Mouse (Mus musculus) heart, postnatal 10 days (tissue): ENCODE measurements around the gene Nadk2. TPM values are rescaled to one million over a fixed set of nuclear protein-coding genes. Genes with fewer than 3 reads are reported as not detected.
A peak's percentile ranks its signal among the peaks of the same experiment; 100 is the strongest.

Source experiments
- DNase-seq, 2 experiments: peaks; one replicate each; pipeline ENCODE4 v3.0.0; 2021
- intact Hi-C: fragments of 180-260 bp; cut with DNase I; formaldehyde crosslinking; loops from one replicate; pipeline ENCODE4 v1.15.1; 2025
- total RNA-seq, 2 experiments: library from RNA; stranded (reverse); gene quantifications; 2 replicates each; pipeline ENCODE4 v1.2.3; 2021

The Nadk2 gene
- total RNA-seq, 2 experiments from 2014 or later = 41.3 to 46.5 TPM

DNA sequence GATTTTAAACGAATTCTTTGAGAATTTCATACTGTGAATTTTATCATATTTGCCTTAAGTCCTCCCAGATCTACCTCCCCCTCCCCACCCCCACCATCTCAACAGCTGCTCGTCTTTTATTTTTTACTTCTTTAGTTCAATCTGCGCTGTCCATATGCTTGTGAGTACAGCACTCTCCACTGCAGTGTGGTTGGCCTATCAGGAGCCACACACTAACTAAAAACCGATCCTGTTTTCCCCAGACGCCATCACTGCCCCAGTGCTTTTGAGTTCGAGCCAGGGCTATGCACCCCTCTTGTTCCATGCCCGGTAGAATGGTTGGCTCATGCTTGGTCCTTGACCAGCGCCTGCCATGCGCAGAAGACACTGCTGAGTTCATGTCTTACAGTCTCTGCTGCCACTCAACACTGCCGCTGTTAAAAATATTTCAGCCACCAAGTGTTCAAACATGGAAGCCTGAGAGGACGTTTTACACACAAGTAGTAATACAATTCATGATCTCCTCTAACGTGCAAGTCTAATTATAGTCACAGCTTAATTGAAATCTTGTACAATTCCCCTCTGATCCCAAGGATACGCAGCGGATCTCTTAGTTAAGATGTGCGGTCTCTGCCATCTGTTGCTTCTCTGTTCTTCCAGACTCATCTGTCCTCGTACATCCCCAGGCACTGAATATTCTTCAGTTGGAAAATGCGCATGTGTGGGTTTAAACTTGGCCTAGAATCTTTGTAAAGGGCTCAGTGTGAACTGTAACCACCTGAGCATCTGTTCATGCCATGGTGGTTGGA is 17.0 kb downstream of the Nadk2 start:
- DNase-seq = no peak

DNA sequence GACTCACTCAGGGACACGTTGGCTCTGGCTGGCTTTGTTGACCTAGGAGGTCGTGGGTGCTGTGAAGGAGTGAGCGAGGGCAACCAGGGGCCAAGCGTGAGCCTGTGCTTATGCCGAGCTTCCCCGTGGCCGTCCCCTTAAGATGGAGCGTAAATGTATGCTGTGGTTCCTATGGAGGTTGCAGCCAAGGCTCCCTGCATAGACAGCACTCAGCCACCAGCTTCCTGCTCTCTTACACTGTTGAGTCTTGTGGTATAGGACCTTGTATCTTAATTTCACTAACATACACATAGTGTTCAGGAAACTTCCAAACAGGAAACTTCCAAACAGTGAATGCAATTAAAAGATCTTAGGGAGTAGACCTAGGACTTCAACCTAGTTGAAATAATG is 17.6 kb downstream of the Nadk2 start:
- DNase-seq = no peak
- intact Hi-C loops = no loop called here

More for the DNA sequence above, 17.0 kb downstream of the Nadk2 start:
- intact Hi-C loops = no loop called here

DNA sequence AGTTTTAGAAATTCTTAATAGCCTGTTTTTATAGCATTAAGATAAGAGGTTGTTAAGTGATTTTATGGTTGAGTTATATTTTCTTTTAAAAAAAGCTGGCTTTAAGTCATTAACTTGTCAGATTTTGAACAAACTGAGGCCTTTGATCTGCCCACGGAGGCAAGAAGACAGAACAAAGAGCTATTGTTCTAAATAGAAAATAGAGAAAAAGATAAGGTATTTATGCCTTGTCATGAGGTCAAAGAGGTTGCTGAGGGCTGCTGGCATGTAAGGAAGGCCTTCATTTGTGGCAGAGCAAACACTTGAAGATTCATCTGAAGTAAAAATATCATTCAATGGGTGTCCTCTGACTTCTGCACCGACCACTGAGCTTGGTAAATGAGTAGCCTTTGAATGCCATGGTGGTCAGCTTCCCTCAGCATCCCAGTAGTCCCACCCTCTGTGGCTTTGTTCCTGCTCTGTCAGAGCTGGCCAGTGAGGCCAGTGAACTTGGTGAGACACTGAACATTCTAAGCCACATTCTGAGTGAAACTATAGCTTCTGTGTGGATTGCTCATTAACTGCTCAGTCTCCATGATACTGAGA is 18.2 kb downstream of the Nadk2 start:
- no peak for DNase-seq
- intact Hi-C loops = no loop called here

DNA sequence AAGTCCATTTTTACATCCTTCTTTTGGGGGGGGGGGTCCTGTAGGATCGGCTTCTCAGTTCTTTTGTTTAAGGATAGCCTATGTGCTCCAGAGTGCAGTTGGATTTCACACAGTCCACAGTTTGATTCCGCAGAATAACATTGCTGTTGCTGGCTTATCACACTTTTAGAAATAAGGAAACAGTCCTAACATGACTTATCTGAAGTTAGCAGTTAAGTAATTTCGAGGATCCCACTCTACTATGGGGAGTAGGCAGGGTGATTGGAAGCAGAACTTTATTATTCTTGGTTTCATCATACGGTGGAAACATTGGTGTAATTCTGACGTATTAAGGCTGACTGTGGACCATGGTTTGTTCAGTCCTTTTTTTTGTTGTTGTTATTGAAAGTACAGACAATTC is 19.6 kb downstream of the Nadk2 start:
- no peak for DNase-seq
- intact Hi-C loops = no loop called here

DNA sequence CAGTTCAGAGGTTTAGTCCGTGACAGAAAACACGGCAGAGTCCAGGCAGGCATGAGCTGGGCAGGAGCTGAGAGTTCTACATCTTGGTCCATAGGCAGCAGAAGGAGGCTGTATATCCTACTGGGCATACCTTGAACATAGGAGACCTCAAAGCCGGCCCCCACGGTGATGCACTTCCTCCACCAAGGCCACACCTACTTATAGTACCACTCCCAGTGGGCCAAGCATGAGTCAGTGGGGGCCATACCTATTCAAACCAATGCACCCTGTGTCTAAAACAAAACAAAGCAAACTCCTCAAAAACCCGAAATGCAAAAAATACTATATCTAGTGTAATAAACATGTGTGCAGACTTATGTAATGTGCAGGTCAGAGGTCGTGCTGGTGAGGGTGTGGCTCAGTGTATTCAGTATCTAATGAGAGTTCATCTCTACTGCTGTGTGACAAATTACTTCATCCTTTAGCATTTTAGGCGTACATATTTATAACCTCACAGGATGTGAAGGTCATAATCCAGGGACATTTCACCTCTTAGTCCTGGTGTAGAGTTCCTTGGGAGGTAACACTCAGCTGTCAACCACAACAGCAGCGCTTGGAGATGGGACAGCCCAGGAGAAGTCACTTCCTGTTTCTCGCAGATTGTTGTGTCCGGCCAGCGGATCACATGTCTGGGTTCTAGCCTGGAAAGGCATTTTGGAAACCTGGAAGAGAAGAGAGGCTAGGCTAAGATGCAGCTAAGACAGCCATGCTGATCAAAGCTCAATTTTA is 22.7 kb downstream of the Nadk2 start:
- no peak for DNase-seq
- intact Hi-C loops = no loop called here

DNA sequence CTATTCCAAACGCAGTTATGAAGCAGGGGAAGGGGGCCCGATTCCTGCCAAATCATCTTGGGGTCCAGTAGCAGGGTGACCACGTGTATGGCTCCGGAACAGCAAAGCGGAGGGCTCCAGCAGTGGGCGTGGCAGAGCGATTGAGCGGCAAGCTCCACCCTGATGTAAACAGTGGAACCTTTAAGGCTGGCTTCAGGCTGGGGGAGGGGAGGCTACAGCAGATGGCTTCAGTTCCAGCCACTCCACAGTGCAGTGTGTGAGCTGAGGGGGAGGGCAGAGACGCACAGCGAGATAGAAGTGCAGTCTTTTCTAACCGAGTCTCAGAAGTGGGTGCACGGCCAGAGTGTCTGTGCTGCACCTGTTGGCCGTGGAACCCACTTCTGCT is 23.3 kb downstream of the Nadk2 start:
- intact Hi-C loops = no loop called here
- DNase-seq = peak; percentile 26 to 42

DNA sequence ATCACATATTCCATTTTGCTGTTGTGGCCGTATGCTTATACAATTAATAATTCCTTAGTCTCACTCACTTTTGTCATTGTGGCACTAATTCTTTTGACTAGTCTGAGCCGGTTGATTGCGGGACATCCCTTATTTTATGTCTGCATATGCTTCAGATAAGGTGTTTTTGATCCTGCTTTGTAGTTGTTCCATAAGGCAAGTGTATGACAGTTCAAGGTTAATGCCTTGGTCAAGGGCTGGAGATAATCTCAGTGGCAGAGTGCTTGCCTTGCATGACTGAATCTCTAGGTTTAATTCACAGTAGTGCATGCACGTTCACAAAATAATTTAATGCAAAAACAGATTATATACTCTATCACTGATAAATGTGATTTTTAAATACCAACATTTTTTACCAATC is 25.8 kb downstream of the Nadk2 start:
- intact Hi-C loops = no loop called here
- DNase-seq = no peak

DNA sequence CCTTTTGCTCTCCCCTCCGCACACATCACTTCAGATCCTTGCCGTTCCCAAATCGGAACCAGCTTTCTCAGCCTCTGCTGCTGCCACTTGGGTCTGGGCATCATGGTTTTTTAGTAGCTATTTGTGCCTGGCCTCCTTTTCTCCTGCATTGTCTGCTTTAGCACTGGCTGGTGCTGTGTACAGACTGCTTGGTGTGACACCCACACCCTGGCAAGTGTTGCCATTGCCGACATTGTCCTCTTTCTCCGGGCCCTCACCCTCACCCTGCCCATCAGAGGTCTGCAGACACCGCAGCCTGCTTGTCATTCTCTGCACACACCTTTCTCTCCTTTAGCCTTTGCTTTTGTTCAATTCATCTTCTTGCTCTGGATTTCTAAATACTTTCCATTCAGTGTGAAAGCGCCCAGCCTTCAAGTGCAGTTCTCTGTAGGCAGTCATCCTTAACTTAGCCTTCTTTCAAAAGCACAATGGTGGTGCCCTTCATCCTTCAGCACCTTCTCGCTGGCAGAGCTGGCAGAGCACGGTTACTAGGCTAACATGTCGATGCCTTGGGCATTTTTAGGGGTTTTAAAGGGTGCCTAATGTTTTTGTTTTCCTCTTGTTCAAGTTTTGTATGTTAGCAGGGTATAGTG is 29.5 kb downstream of the Nadk2 start:
- DNase-seq = no peak
- intact Hi-C loops = no loop called here

DNA sequence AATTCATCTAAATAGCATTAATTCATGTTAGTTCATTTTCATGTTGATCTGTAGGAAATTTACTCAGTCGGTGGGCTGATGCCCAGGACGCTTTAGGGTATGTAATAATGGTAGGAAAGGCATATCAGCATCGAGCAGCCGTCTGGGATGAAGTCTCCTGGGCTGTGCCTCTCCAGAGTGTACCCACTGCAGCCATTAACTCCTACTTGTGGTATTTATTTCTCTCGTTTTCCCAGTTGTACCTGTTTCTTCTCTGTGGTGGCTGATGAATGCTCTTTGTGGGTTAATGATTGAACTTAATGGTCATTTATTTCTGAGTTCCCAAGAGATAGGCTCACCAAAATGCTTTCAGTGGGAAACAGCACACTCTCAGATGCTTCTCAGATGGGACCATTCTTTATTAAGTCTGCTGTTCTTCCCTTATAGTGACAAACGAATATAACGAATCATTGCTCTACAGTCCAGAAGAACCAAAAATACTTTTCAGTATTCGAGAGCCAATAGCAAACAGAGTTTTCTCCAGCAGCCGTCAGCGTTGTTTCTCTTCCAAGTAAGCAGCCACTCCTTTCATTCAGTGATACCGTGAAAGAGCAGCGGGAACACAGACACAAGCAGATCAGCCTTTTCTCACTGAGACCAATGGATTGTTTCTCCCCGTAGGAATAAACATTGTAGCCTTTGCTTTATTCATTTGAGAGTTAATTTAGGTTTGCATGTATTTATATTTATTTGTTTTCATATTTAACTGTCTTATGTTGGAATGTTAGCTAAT is 35.4 kb downstream of the Nadk2 start:
- no peak for DNase-seq
- intact Hi-C loops = no loop called here

DNA sequence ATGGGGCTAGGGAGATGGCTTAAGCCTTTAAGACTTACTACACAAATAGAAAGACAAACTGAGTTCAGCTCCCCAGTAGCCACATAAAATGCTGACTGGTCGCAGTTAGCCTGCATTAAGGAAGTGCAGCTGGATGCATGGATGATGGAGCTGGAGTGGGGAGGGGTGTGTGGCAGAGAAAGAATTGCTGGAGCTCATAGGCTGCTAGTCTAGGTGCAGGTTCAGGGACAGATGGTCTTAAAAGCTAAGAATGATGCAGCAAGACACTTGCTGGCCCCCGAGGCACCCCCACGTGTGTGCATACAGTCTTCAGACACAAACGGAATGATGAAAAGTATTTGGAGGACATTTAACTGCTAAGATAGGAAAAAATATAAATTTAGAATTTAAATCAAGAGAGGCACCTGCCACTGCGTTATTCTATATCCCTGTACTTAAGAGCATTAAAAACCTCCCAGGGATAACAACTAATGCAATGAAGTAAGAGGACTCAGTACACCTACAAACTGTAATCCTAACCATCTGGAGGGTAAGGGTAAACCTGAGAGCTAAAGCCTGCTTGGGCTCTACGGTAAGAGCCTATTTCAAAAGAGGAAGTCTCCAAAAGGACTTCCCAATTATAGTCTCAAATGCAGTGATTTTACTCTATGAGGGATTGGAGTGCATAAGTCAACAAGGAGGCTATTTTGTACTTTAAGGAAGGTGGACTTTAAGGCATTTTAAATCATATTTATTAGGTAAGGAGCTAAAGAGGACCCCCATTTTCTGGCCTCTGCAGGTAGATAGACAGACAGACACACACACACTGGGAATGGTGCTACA is 39.7 kb downstream of the Nadk2 start:
- intact Hi-C loops = loop anchor here (10.0 kb wide), 1 partner anchor 494 kb away; no protein-coding TSS in a partner anchor
- no peak for DNase-seq

DNA sequence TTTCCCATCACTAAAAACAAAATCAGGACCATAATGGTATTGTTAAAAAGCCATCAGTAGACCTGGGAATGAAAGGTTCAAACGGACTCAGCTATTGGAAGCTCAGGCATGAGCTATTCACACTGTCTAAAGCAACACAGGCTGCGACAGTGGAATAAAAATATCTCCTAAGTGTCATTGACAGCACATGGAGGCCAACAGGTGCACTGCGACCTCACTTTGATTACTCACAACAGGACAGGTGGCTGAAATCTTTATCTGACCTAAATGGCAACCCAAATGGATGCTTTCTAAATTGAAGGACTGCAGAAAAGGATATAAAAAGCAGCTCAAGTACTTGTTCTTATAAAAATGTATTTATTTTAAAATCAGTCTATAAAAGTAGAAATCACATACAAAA is 40.6 kb downstream of the Nadk2 start:
- intact Hi-C loops = loop anchor here (10.0 kb wide), 1 partner anchor 493 kb away; no protein-coding TSS in a partner anchor
- no peak for DNase-seq

DNA sequence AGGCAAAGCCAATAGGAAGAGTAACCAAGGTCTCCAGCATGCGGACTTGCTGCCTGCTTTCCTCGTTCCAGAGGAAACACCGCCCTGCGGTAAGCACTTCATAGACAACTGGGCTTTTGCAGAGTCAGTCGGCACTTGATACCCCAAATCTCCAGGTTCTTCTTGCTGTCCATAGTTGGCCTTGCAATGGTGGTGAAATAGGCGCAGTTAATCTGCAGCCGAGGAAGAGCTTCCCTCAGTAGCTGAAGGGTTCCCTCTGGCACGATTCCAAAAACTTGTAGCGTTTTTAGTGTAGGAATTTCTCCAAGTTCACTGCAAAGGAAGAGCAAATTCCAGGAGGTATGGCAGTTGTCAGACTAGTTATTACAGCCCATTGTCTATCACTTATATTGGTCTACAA is 42.5 kb downstream of the Nadk2 start:
- DNase-seq = no peak
- intact Hi-C loops = loop anchor here (10.0 kb wide), 1 partner anchor 491 kb away; no protein-coding TSS in a partner anchor

DNA sequence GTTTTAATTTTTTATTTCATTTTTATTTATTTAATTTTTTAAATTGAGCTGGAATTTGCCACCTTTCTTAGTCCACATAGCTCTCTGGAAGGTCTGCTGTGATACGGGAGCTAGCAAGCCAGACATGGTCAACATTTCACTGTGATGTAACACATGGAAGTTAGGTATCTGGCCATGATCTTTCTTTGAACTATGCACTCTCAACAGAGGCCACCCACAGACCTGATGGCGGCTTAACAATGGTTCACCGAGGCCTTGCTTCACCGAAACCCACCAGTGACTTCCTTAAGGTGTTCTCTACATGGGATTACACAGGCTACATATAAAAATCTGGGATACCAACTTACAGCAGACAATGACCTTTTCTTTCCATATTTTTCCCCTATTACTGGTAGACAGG is 43.1 kb downstream of the Nadk2 start:
- intact Hi-C loops = loop anchor here (10.0 kb wide), 1 partner anchor 491 kb away; no protein-coding TSS in a partner anchor
- DNase-seq = no peak

DNA sequence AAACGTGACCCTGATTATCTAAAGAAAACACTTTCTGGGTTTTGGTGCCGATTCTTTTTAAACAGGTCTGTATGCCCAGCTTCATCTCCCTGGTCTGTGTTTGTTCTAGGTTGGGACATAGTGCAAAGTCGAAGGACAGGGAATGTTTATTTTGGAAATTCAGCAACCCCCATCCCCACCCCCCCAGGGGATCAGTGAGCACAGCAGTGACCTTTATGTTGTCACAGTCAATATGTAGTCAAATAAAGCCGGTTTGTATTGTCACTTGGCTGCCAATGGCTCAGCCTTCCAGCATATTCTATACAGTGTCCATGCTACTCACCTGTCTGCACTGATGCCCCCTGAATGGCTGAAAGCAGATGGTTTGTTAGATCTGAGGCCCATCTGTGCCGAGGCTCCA is 43.5 kb downstream of the Nadk2 start:
- no peak for DNase-seq
- intact Hi-C loops = loop anchor here (10.0 kb wide), 1 partner anchor 490 kb away; no protein-coding TSS in a partner anchor

DNA sequence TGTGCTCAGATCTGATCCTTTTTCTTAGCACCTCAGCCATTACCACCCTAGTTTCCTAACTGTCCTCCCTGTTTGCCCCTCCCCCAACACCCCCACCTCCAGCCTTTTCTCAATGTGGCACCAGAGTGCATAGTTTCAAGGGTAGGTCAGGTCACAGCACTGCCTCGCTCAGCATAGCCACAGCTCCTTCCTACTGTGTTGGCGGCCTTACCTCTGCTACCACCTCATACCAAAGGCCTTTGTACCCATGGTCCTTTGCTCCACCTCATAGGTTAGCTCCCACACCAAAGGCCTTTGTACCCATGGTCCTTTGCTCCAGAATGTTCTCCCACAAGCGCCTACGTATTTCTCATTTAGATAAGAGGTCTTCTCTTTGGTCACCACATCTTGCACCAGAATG is 47.8 kb downstream of the Nadk2 start:
- intact Hi-C loops = loop anchor here (10.0 kb wide), 1 partner anchor 486 kb away; no protein-coding TSS in a partner anchor
- DNase-seq = no peak

DNA sequence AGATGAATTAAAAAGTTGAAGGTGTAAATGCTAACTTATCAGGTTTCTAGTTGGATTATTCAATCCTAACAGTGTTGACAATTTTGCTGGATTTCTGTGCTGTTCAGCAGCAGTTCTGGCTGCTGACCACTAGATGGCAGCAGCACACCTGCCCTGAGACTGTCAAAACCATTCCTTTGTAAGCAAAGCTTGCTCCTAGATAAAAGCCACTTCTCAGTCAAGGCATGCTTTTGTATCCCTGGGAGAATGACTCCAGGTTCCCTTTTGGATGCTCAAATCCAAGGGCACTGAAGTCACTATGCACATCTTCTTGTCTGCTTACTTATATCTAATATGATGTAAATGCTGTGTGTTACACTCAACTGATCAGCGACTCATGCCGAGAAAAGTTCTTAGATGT is 49.0 kb downstream of the Nadk2 start:
- peak; percentile 42 to 64 for DNase-seq
- intact Hi-C loops = loop anchor here (5.0 to 10.0 kb wide), 2 partner anchors 67 to 225 kb away; no protein-coding TSS in a partner anchor

DNA sequence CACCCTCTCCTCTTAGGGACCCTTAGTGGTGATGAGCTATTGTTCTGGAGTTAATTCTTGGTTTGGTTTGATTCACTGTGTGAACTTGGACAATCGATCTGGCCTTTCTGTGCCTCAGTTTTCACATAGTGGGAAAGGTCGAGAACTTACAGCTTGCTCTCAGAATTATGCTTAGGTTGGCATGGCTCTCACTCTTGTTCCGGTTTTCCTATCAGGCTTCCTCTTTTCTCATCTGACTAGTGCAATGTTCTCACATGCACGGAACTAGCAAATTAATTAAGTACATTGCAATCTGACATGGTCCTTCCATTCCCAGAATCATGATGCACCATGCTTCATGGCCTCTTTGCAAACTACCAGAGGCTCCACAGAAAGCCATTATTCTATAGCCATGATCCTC is 51.9 kb downstream of the Nadk2 start:
- intact Hi-C loops = loop anchor here (5.0 to 10.0 kb wide), 2 partner anchors 64 to 222 kb away; no protein-coding TSS in a partner anchor

DNA sequence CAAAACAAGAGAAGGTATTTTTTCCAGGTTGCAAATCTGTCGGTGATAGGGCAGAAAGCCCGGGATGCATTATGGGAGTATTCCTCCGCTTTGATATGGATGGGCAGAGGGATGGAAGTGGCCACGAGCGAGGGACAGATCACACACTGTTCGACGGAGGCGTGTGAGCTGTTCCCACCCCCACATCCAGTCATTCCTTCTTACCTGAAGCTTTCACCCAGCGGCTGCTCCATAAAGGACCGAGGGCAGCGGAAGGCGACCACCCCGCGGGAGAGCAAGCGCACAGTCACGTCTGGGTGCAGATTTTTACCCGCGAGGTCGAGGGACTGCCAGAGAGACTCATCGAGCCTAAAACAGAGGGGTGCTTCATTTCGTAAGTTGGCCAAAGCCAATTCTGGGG is 53.8 kb downstream of the Nadk2 start:
- no peak for DNase-seq
- intact Hi-C loops = loop anchor here (5.0 to 10.0 kb wide), 2 partner anchors 62 to 220 kb away; no protein-coding TSS in a partner anchor

More for the DNA sequence above, 51.9 kb downstream of the Nadk2 start:
- DNase-seq = no peak
